Mouse (Mus musculus) neural tube, embryonic 15.5 days (tissue): ENCODE results near the gene 4933414I15Rik. TPM values are rescaled to one million over a fixed set of nuclear protein-coding genes. Genes with fewer than 3 reads are reported as not detected.

Experiments
- ATAC-seq: fragments of 200-750 bp; cut with Nextera tagmentation; 2 replicates; pipeline ENCODE4 v1.8.0; 2017; ENCODE audit warnings: mild to moderate bottlenecking, moderate TSS enrichment, moderate library complexity; ENCODE audit not compliant: low FRiP score
- H3K27ac ChIP-seq: fragments of 300-500 bp; sonication (generic); replicated peaks from 2 replicates; pipeline ENCODE4 v1.5.1; 2015; ENCODE audit warnings: mild to moderate bottlenecking, inconsistent platforms
- H3K27me3 ChIP-seq: fragments of 300-500 bp; sonication (generic); replicated peaks from 2 replicates; pipeline ENCODE4 v1.6.1; 2015; ENCODE audit warnings: inconsistent platforms
- H3K36me3 ChIP-seq: fragments of 300-500 bp; sonication (generic); 2 replicates; pipeline ENCODE4 v1.6.1; 2015; ENCODE audit warnings: inconsistent platforms
- H3K4me1 ChIP-seq: fragments of 300-500 bp; sonication (generic); 2 replicates; pipeline ENCODE4 v1.6.1; 2015; ENCODE audit warnings: inconsistent platforms
- H3K4me2 ChIP-seq: fragments of 300-500 bp; sonication (generic); 2 replicates; pipeline ENCODE4 v1.6.1; 2015; ENCODE audit warnings: inconsistent platforms, mild to moderate bottlenecking, moderate library complexity
- H3K4me3 ChIP-seq: fragments of 300-500 bp; sonication (generic); replicated peaks from 2 replicates; pipeline ENCODE4 v1.5.1; 2015; ENCODE audit warnings: mild to moderate bottlenecking, inconsistent platforms
- H3K9ac ChIP-seq: fragments of 300-500 bp; sonication (generic); replicated peaks from 2 replicates; pipeline ENCODE4 v1.6.1; 2015; ENCODE audit warnings: mild to moderate bottlenecking, inconsistent platforms
- H3K9me3 ChIP-seq: fragments of 300-500 bp; sonication (generic); replicated peaks from 2 replicates; pipeline ENCODE4 v1.6.1; 2016; ENCODE audit warnings: inconsistent platforms
- WGBS: fragments of 180-500 bp; shearing (Covaris S2); methylation state at CpG from one replicate; pipeline ENCODE4 v1.1.7; 2015; ENCODE audit warnings: mixed read lengths; 5-methylcytosine and 5-hydroxymethylcytosine counted together
- polyA plus RNA-seq: library from polyadenylated mRNA; unstranded; fragments of >200 nt; fragmentation: Nextera tagmentation; extraction: Ambion mirVana; gene quantifications from 2 replicates; pipeline ENCODE4 v1.2.1, GENCODE M21; 2015

Gene 4933414I15Rik
- not detected in 2 replicates for polyA plus RNA-seq

GRCm38 (mm10) chr11:50943506-50943905, at the start of gene 4933414I15Rik:
Gene 4933414I15Rik (minus strand): TSS chr11:50943765.
- WGBS = 86% methylated on average over 14 of the region's 14 CpGs
- H3K4me1 ChIP-seq = no peaks in the 10 kb centered on the region
- H3K27ac ChIP-seq = no peak within 1 kb of the TSS
- H3K9me3 ChIP-seq = no peaks in the 10 kb centered on the region
- no peak for ATAC-seq
- H3K4me3 ChIP-seq = no peak within 1 kb of the TSS
- no peak within 1 kb of the TSS for H3K4me2 ChIP-seq
- H3K27me3 ChIP-seq = no peaks in the 10 kb centered on the region
- no peaks in the 10 kb centered on the region for H3K36me3 ChIP-seq
- no peak within 1 kb of the TSS for H3K9ac ChIP-seq

- no peak within 1 kb of the TSS for H3K27ac ChIP-seq
- 75% methylated on average over 5 of the region's 5 CpGs for WGBS
- no peak within 1 kb of the TSS for H3K9ac ChIP-seq
- no peaks in the 10 kb centered on the region for H3K36me3 ChIP-seq
- H3K4me2 ChIP-seq = no peak within 1 kb of the TSS
- H3K9me3 ChIP-seq = no peaks in the 10 kb centered on the region
- no peaks in the 10 kb centered on the region for H3K4me1 ChIP-seq
- ATAC-seq = no peak
- no peaks in the 10 kb centered on the region for H3K27me3 ChIP-seq
- no peak within 1 kb of the TSS for H3K4me3 ChIP-seq
Measured at GRCm38 (mm10) chr11:50981667-50982066, 38.1 kb upstream of the 4933414I15Rik start, which contains the start of gene Olfr1377. Gene Olfr1377 (plus strand): TSS chr11:50981967.

GRCm38 (mm10) chr11:50977216-50977615, 33.7 kb upstream of the 4933414I15Rik start:
- Histone ChIP-seq H3K9ac (no peak overlapping the region), H3K27ac (no peak overlapping the region), H3K36me3 (no peaks in the 10 kb centered on the region), H3K27me3 (no peaks in the 10 kb centered on the region), H3K9me3 (no peaks in the 10 kb centered on the region), H3K4me1 (no peaks in the 10 kb centered on the region), H3K4me3 (no peak overlapping the region), H3K4me2 (no peak overlapping the region)
- no peak for ATAC-seq
- WGBS = 75% methylated on average over 4 of the region's 4 CpGs

- Histone ChIP-seq H3K36me3 (no peaks in the 10 kb centered on the region), H3K4me3 (no peak within 1 kb of the TSS), H3K4me2 (no peak within 1 kb of the TSS), H3K4me1 (no peaks in the 10 kb centered on the region; the same call in 1 of the 2 replicates), H3K27me3 (no peaks in the 10 kb centered on the region), H3K9me3 (no peaks in the 10 kb centered on the region), H3K9ac (no peak within 1 kb of the TSS), H3K27ac (no peak within 1 kb of the TSS)
- WGBS = 86% methylated on average over 11 of the region's 11 CpGs
- no peak for ATAC-seq
Measured at GRCm38 (mm10) chr11:50966230-50966629, 22.7 kb upstream of the 4933414I15Rik start, which contains the start of gene Olfr1378. Gene Olfr1378 (plus strand): TSS chr11:50966530.

GRCm38 (mm10) chr11:50964886-50965285, 21.3 kb upstream of the 4933414I15Rik start:
- Histone ChIP-seq H3K36me3 (no peaks in the 10 kb centered on the region), H3K27me3 (no peaks in the 10 kb centered on the region), H3K27ac (no peak overlapping the region), H3K4me3 (no peak overlapping the region), H3K9ac (no peak overlapping the region), H3K9me3 (no peaks in the 10 kb centered on the region), H3K4me1 (peaks cover 4% of the 10 kb centered on the region; the same call in 1 of the 2 replicates), H3K4me2 (no peak overlapping the region)
- 87% methylated on average over 2 of the region's 2 CpGs for WGBS
- no peak for ATAC-seq

GRCm38 (mm10) chr11:50953665-50954064, 10.1 kb upstream of the 4933414I15Rik start, which contains the start of gene Prop1:
Gene Prop1 (minus strand): TSS chr11:50953765.
- Histone ChIP-seq H3K4me1 (no peaks in the 10 kb centered on the region), H3K4me2 (no peak within 1 kb of the TSS), H3K36me3 (no peaks in the 10 kb centered on the region), H3K4me3 (no peak within 1 kb of the TSS), H3K9ac (no peak within 1 kb of the TSS), H3K27me3 (no peaks in the 10 kb centered on the region), H3K9me3 (no peaks in the 10 kb centered on the region), H3K27ac (no peak within 1 kb of the TSS)
- ATAC-seq = no peak
- 74% methylated on average over 6 of the region's 6 CpGs for WGBS

GRCm38 (mm10) chr11:50952290-50952689, 8.7 kb upstream of the 4933414I15Rik start:
- 76% methylated on average over 14 of the region's 14 CpGs for WGBS
- Histone ChIP-seq H3K9me3 (no peaks in the 10 kb centered on the region), H3K27ac (no peak overlapping the region), H3K27me3 (no peaks in the 10 kb centered on the region), H3K9ac (no peak overlapping the region), H3K4me3 (no peak overlapping the region), H3K4me1 (no peaks in the 10 kb centered on the region), H3K36me3 (no peaks in the 10 kb centered on the region), H3K4me2 (no peak overlapping the region)
- no peak for ATAC-seq

- Histone ChIP-seq H3K27ac (no peak overlapping the region), H3K4me3 (no peak overlapping the region), H3K4me2 (no peak overlapping the region), H3K27me3 (no peaks in the 10 kb centered on the region), H3K9ac (no peak overlapping the region), H3K4me1 (no peaks in the 10 kb centered on the region), H3K9me3 (no peaks in the 10 kb centered on the region), H3K36me3 (no peaks in the 10 kb centered on the region)
- no peak for ATAC-seq
- 72% methylated on average over 12 of the region's 12 CpGs for WGBS
Measured at GRCm38 (mm10) chr11:50942386-50942785, 1.2 kb downstream of the 4933414I15Rik start.

GRCm38 (mm10) chr11:50939621-50940366, 3.8 kb downstream of the 4933414I15Rik start:
- H3K4me2 ChIP-seq = no peak overlapping the region
- H3K9ac ChIP-seq = no peak overlapping the region
- no peaks in the 10 kb centered on the region for H3K27me3 ChIP-seq
- H3K4me3 ChIP-seq = no peak overlapping the region
- 40% methylated on average over 14 of the region's 14 CpGs for WGBS
- ATAC-seq = peak; percentile 79
- H3K4me1 ChIP-seq = no peaks in the 10 kb centered on the region
- H3K36me3 ChIP-seq = no peaks in the 10 kb centered on the region
- H3K9me3 ChIP-seq = no peaks in the 10 kb centered on the region
- no peak overlapping the region for H3K27ac ChIP-seq

GRCm38 (mm10) chr11:50938435-50938834, 5.1 kb downstream of the 4933414I15Rik start:
- 80% methylated on average over 8 of the region's 8 CpGs for WGBS
- Histone ChIP-seq H3K4me3 (no peak overlapping the region), H3K27me3 (no peaks in the 10 kb centered on the region)

GRCm38 (mm10) chr11:50932040-50932439, 11.5 kb downstream of the 4933414I15Rik start:
- peak overlapping the region; percentile 76 for H3K4me2 ChIP-seq
- peak overlapping the region; percentile 92 for H3K27ac ChIP-seq
- H3K27me3 ChIP-seq = no peaks in the 10 kb centered on the region
- peak; percentile 24 for ATAC-seq
- no peaks in the 10 kb centered on the region for H3K9me3 ChIP-seq
- H3K4me1 ChIP-seq = peaks cover 11% of the 10 kb centered on the region
- 79% methylated on average over 1 of the region's 1 CpGs for WGBS
- no peak overlapping the region for H3K9ac ChIP-seq
- no peaks in the 10 kb centered on the region for H3K36me3 ChIP-seq
- H3K4me3 ChIP-seq = peak overlapping the region; percentile 70; the same call in 1 of the 2 replicates

More at GRCm38 (mm10) chr11:50938435-50938834, 5.1 kb downstream of the 4933414I15Rik start:
- Histone ChIP-seq H3K4me1 (no peaks in the 10 kb centered on the region), H3K9me3 (no peaks in the 10 kb centered on the region), H3K27ac (no peak overlapping the region), H3K36me3 (no peaks in the 10 kb centered on the region), H3K4me2 (no peak overlapping the region), H3K9ac (no peak overlapping the region)
- no peak for ATAC-seq

GRCm38 (mm10) chr11:50931451-50931866, 12.1 kb downstream of the 4933414I15Rik start, which contains the start of gene Zfp354b:
Gene Zfp354b (minus strand): TSS chr11:50931633.
- Histone ChIP-seq H3K9ac (peak within 1 kb of the TSS; percentile 82), H3K4me1 (peaks cover 11% of the 10 kb centered on the region), H3K27me3 (no peaks in the 10 kb centered on the region), H3K36me3 (no peaks in the 10 kb centered on the region), H3K27ac (peak within 1 kb of the TSS; percentile 92), H3K4me2 (peak within 1 kb of the TSS; percentile 76), H3K9me3 (no peaks in the 10 kb centered on the region), H3K4me3 (peak within 1 kb of the TSS; percentile 70)
- ATAC-seq = peak; percentile 94
- WGBS = under 1% methylated on average over 18 of the region's 18 CpGs
